Comparison of ENCODE assay signal across 9 mouse cellular contexts in the genomic region with DNA sequence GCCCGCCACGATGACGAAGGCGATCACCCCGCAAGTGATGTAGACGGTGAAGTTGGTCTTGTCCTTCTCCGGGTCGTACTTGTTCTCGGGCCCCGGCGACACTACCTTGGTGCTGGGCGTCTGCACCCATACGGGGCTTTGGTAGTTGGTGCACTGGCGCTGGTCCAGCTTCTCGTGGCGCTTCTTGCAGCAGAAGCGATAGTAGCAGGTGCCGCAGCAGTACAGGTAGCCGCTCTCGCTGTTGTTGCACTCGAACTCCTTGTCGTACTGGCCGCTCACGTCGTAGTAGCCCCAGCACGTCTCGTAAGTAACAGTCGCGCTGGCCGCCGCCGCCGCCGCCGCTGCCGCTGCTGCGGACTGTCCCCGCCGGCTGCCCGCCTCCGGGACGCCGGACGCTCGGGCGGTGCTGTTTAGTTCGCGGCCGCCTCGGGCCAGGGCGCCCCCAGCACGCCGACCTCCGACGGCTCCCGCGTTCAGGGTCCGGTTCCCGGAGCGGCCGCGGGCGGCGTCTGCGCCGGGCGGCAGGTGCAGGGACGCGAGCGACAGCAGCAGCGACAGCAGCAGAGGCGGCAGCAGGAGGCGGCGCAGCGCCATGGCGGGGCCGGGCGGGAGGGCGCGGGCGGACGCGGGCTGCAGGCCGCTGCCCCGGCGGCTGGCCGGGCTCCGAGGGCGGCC. TPM values are rescaled to one million over a fixed set of nuclear protein-coding genes. Genes with fewer than 3 reads are reported as not detected.
DNase-seq lines count a peak whose midpoint lies in the region; ATAC-seq lines count a peak whose summit lies in the region.
"Had no signal": no experiment of that assay in that cellular context is flagged by ENCODE, and none has a peak within 500 bp of the region (broad histone marks: within the 10 kb centered on the region; RNA-seq: fewer than 3 reads in every experiment).

A gene (minus strand): TSS at position 594 of the 675 bp plus-strand sequence.

- H3K9me3 ChIP-seq in hindbrain, embryonic 12.5 days (replicated peaks): no peaks in the 10 kb centered on the region
- H3K9me3 ChIP-seq in neural tube, embryonic 12.5 days: no peaks in the 10 kb centered on the region

- H3K4me1 ChIP-seq in hindbrain, embryonic 12.5 days: peaks cover 19% of the 10 kb centered on the region
- peaks cover 13% of the 10 kb centered on the region; the same call in 1 of the 2 replicates for H3K4me1 ChIP-seq in neural tube, embryonic 12.5 days

- H3K36me3 ChIP-seq in hindbrain, embryonic 12.5 days: no peaks in the 10 kb centered on the region
- no peaks in the 10 kb centered on the region for H3K36me3 ChIP-seq in neural tube, embryonic 12.5 days

- intact Hi-C loops in left cerebral cortex, postnatal 4 days (cut with DNase I): loop anchor here (5.0 to 10.0 kb wide), 2 partner anchors 319 to 703 kb away; no protein-coding TSS in a partner anchor

- 1% methylated on average over 78 of the region's 89 CpGs for WGBS in hindbrain, embryonic 12.5 days
- WGBS in neural tube, embryonic 12.5 days: 1% methylated on average over 77 of the region's 89 CpGs

- peak within 1 kb of the TSS; percentile 91 for H3K4me2 ChIP-seq in hindbrain, embryonic 12.5 days (replicated peaks)
- H3K4me2 ChIP-seq in neural tube, embryonic 12.5 days (replicated peaks): peak within 1 kb of the TSS; percentile 95

- H3K27me3 ChIP-seq in hindbrain, embryonic 12.5 days: peaks cover 62% of the 10 kb centered on the region
- H3K27me3 ChIP-seq in neural tube, embryonic 12.5 days (replicated peaks): peaks cover 48% of the 10 kb centered on the region

- H3K4me3 ChIP-seq in hindbrain, embryonic 12.5 days: peak within 1 kb of the TSS; percentile 68
- H3K4me3 ChIP-seq in neural tube, embryonic 12.5 days: peak within 1 kb of the TSS; percentile 70
- H3K4me3 ChIP-seq: erythroblast, embryonic 14.5 days had no signal

- peak within 1 kb of the TSS; percentile 71 for H3K9ac ChIP-seq in hindbrain, embryonic 12.5 days
- peak within 1 kb of the TSS; percentile 69 for H3K9ac ChIP-seq in neural tube, embryonic 12.5 days

- ATAC-seq in hindbrain, embryonic 12.5 days (ENCODE audit: low FRiP score): peak; percentile 66
- peak; percentile 81 for ATAC-seq in neural tube, embryonic 12.5 days (ENCODE audit: low FRiP score, low read depth)

- DNase-seq in adrenal gland, adult (ENCODE audit: inconsistent age in 2 of 2, low spot score in 1 of 2): peak; percentile 4 to 64
- DNase-seq in adrenal gland, adult 8-10 months: no peak
- DNase-seq in ovary, postnatal 36 days (ENCODE audit: low spot score): peak; percentile 49
- DNase-seq in ovary, postnatal 14 days (ENCODE audit: low spot score): no peak
- DNase-seq in left cerebral cortex, postnatal 4 days: peak; percentile 42
- no peak for DNase-seq in thymus, postnatal 14 days

- peak within 1 kb of the TSS; percentile 71 for H3K27ac ChIP-seq in hindbrain, embryonic 12.5 days
- no peak within 1 kb of the TSS for H3K27ac ChIP-seq in neural tube, embryonic 12.5 days

RNA-seq across cellular contexts. Expression of the gene that starts here (rescaled TPM):
- 1 to 10 TPM in 1 of 4 experiments, under 1 TPM in 3; 0.15 to 1.0 (median 0.61) TPM for total RNA-seq in adrenal gland, adult 8-10 months (2022)
- polyA plus RNA-seq in hindbrain, embryonic 12.5 days (2016; fragmentation: Nextera tagmentation; extraction: Ambion mirVana): 0.93 and 2.7 TPM in 2 replicates
- 10 to 100 TPM; 53.7 to 74.9 TPM for total RNA-seq in left cerebral cortex, postnatal 4 days (2021)
- polyA plus RNA-seq in neural tube, embryonic 12.5 days (2016; fragmentation: Nextera tagmentation; extraction: Ambion mirVana): 1.4 and 3.3 TPM in 2 replicates
- polyA plus RNA-seq: erythroblast, embryonic 14.5 days had no signal

Comparison
In these comparisons a context has a peak if more than half of its experiments do, and no peak if none do; other contexts are left out.
1. RNA of the gene that starts here (total RNA-seq): 53.7 to 74.9 TPM in left cerebral cortex, postnatal 4 days; 0.15 to 1.0 TPM in adrenal gland, adult 8-10 months; every median in the first group is over 10 times any median in the second.
2. DNase-seq: peak in adrenal gland, adult (2 of 2), ovary, postnatal 36 days (single experiment) and left cerebral cortex, postnatal 4 days (single experiment); none in adrenal gland, adult 8-10 months (single experiment), ovary, postnatal 14 days (single experiment) and thymus, postnatal 14 days (single experiment).